Mouse (Mus musculus) limb, embryonic 10.5 days (tissue): ENCODE data around the gene Myzap. TPM values are rescaled to one million over a fixed set of nuclear protein-coding genes. Genes with fewer than 3 reads are reported as not detected.

Experiments
- DNase-seq: peaks from one replicate; pipeline ENCODE4 v3.0.0-alpha.2; 2017; ENCODE audit warnings: low spot score
- H3K27ac ChIP-seq: fragments of 300-500 bp; sonication (generic); 2 replicates; pipeline ENCODE4 v1.5.1; 2016; ENCODE audit warnings: mild to moderate bottlenecking
- H3K27me3 ChIP-seq: fragments of 300-500 bp; sonication (generic); 2 replicates; pipeline ENCODE4 v1.6.1; 2016; ENCODE audit warnings: low read depth, mild to moderate bottlenecking; ENCODE audit not compliant: poor library complexity, severe bottlenecking
- H3K36me3 ChIP-seq: fragments of 300-500 bp; sonication (generic); 2 replicates; pipeline ENCODE4 v1.6.1; 2016; ENCODE audit warnings: mild to moderate bottlenecking, moderate library complexity
- H3K4me1 ChIP-seq: fragments of 300-500 bp; sonication (generic); 2 replicates; pipeline ENCODE4 v1.6.1; 2016
- H3K4me3 ChIP-seq: fragments of 300-500 bp; sonication (generic); 2 replicates; pipeline ENCODE4 v1.5.1; 2016; ENCODE audit warnings: mild to moderate bottlenecking, moderate library complexity
- H3K9me3 ChIP-seq: fragments of 300-500 bp; sonication (generic); replicated peaks from 2 replicates; pipeline ENCODE4 v1.6.1; 2016; ENCODE audit warnings: mild to moderate bottlenecking
- WGBS: fragments of 180-500 bp; shearing (Covaris S2); methylation state at CpG from one replicate; pipeline ENCODE4 v1.1.7; 2016; 5-methylcytosine and 5-hydroxymethylcytosine counted together
- polyA plus RNA-seq: library from polyadenylated mRNA; unstranded; fragments of >200 nt; fragmentation: Nextera tagmentation; extraction: Ambion mirVana; gene quantifications from 2 replicates; pipeline ENCODE4 v1.2.1, GENCODE M21; 2016

The Myzap gene
- polyA plus RNA-seq: 4.7 and 5.8 TPM in 2 replicates

GRCm38 (mm10) chr9:71591938-71592548 lies at the start of gene Myzap:
Gene Myzap, minus strand, starts transcription at chr9:71592360.
- H3K27me3 ChIP-seq: peaks cover 25% of the 10 kb centered on the region
- WGBS: 2% methylated on average over 29 of the region's 29 CpGs
- no peaks in the 10 kb centered on the region for H3K9me3 ChIP-seq
- peak within 1 kb of the TSS; percentile 66; the same call in 1 of the 2 replicates for H3K27ac ChIP-seq
- peaks cover 20% of the 10 kb centered on the region for H3K4me1 ChIP-seq
- peak; percentile 80 for DNase-seq
- H3K36me3 ChIP-seq: no peaks in the 10 kb centered on the region
- peak within 1 kb of the TSS; percentile 63 for H3K4me3 ChIP-seq

GRCm38 (mm10) chr9:71640361-71640927 lies 48.3 kb upstream of the Myzap start:
- no peak for DNase-seq
- 91% methylated on average over 4 of the region's 4 CpGs for WGBS
- H3K4me3 ChIP-seq: no peak overlapping the region
- H3K27me3 ChIP-seq: no peaks in the 10 kb centered on the region
- peaks cover 9% of the 10 kb centered on the region; the same call in 1 of the 2 replicates for H3K4me1 ChIP-seq
- H3K27ac ChIP-seq: no peak overlapping the region
- no peaks in the 10 kb centered on the region for H3K9me3 ChIP-seq
- peaks cover 5% of the 10 kb centered on the region for H3K36me3 ChIP-seq

GRCm38 (mm10) chr9:71638198-71638597 lies 46.0 kb upstream of the Myzap start:
- H3K36me3 ChIP-seq: no peaks in the 10 kb centered on the region
- no peak for DNase-seq
- no peaks in the 10 kb centered on the region for H3K9me3 ChIP-seq
- peaks cover 5% of the 10 kb centered on the region; the same call in 1 of the 2 replicates for H3K4me1 ChIP-seq
- H3K4me3 ChIP-seq: no peak overlapping the region
- WGBS: 83% methylated on average over 11 of the region's 11 CpGs
- H3K27me3 ChIP-seq: no peaks in the 10 kb centered on the region
- H3K27ac ChIP-seq: no peak overlapping the region

GRCm38 (mm10) chr9:71636854-71637253 lies 44.7 kb upstream of the Myzap start:
- DNase-seq: no peak
- H3K4me3 ChIP-seq: no peak overlapping the region
- H3K27me3 ChIP-seq: no peaks in the 10 kb centered on the region
- peaks cover 5% of the 10 kb centered on the region; the same call in 1 of the 2 replicates for H3K4me1 ChIP-seq
- H3K27ac ChIP-seq: no peak overlapping the region
- WGBS: 93% methylated on average over 1 of the region's 1 CpGs
- H3K9me3 ChIP-seq: no peaks in the 10 kb centered on the region
- no peaks in the 10 kb centered on the region for H3K36me3 ChIP-seq

- Histone ChIP-seq H3K4me1 (peaks cover 5% of the 10 kb centered on the region; the same call in 1 of the 2 replicates), H3K27me3 (no peaks in the 10 kb centered on the region), H3K4me3 (no peak overlapping the region), H3K36me3 (peaks cover 8% of the 10 kb centered on the region), H3K9me3 (no peaks in the 10 kb centered on the region), H3K27ac (no peak overlapping the region)
- no peak for DNase-seq
- 76% methylated on average over 1 of the region's 1 CpGs for WGBS
These were observed 43.5 kb upstream of the Myzap start for GRCm38 (mm10) chr9:71635627-71636026.

- H3K9me3 ChIP-seq: no peaks in the 10 kb centered on the region
- peaks cover 15% of the 10 kb centered on the region for H3K36me3 ChIP-seq
- DNase-seq: no peak
- WGBS: 81% methylated on average over 2 of the region's 2 CpGs
- H3K4me1 ChIP-seq: peaks cover 5% of the 10 kb centered on the region; the same call in 1 of the 2 replicates
- no peak overlapping the region for H3K27ac ChIP-seq
- H3K27me3 ChIP-seq: no peaks in the 10 kb centered on the region
- H3K4me3 ChIP-seq: no peak overlapping the region
These were observed 42.8 kb upstream of the Myzap start for GRCm38 (mm10) chr9:71634916-71635315.

GRCm38 (mm10) chr9:71628921-71629320 lies 36.8 kb upstream of the Myzap start:
- Histone ChIP-seq H3K9me3 (no peaks in the 10 kb centered on the region), H3K4me3 (no peak overlapping the region), H3K36me3 (peaks cover 15% of the 10 kb centered on the region), H3K27me3 (no peaks in the 10 kb centered on the region), H3K4me1 (peaks cover 7% of the 10 kb centered on the region), H3K27ac (no peak overlapping the region)
- WGBS: 83% methylated on average over 6 of the region's 6 CpGs
- no peak for DNase-seq

- H3K4me3 ChIP-seq: no peak overlapping the region
- H3K9me3 ChIP-seq: no peaks in the 10 kb centered on the region
- H3K27ac ChIP-seq: no peak overlapping the region
- no peaks in the 10 kb centered on the region for H3K27me3 ChIP-seq
- WGBS: 88% methylated on average over 6 of the region's 6 CpGs
- peaks cover 7% of the 10 kb centered on the region for H3K4me1 ChIP-seq
- peaks cover 15% of the 10 kb centered on the region for H3K36me3 ChIP-seq
- no peak for DNase-seq
These were observed 36.1 kb upstream of the Myzap start for GRCm38 (mm10) chr9:71628286-71628685.

- no peaks in the 10 kb centered on the region for H3K9me3 ChIP-seq
- DNase-seq: no peak
- H3K4me1 ChIP-seq: peaks cover 7% of the 10 kb centered on the region
- H3K4me3 ChIP-seq: no peak overlapping the region
- peaks cover 10% of the 10 kb centered on the region; the same call in 1 of the 2 replicates for H3K36me3 ChIP-seq
- no peaks in the 10 kb centered on the region for H3K27me3 ChIP-seq
- H3K27ac ChIP-seq: no peak overlapping the region; the same call in 1 of the 2 replicates
- 82% methylated on average over 6 of the region's 6 CpGs for WGBS
These were observed 33.8 kb upstream of the Myzap start for GRCm38 (mm10) chr9:71625961-71626360.

GRCm38 (mm10) chr9:71624793-71625495 lies 32.8 kb upstream of the Myzap start:
- Histone ChIP-seq H3K4me3 (no peak overlapping the region), H3K36me3 (no peaks in the 10 kb centered on the region; the same call in 1 of the 2 replicates), H3K27me3 (no peaks in the 10 kb centered on the region), H3K9me3 (no peaks in the 10 kb centered on the region), H3K27ac (no peak overlapping the region), H3K4me1 (peaks cover 7% of the 10 kb centered on the region)
- DNase-seq: peak; percentile 68
- 58% methylated on average over 10 of the region's 10 CpGs for WGBS

- Histone ChIP-seq H3K36me3 (no peaks in the 10 kb centered on the region), H3K27me3 (no peaks in the 10 kb centered on the region), H3K27ac (no peak overlapping the region), H3K4me1 (peaks cover 7% of the 10 kb centered on the region), H3K9me3 (no peaks in the 10 kb centered on the region), H3K4me3 (no peak overlapping the region)
- DNase-seq: peak; percentile 50
- WGBS: 45% methylated on average over 4 of the region's 4 CpGs
These were observed 31.9 kb upstream of the Myzap start for GRCm38 (mm10) chr9:71623871-71624569.

GRCm38 (mm10) chr9:71622593-71622992 lies 30.4 kb upstream of the Myzap start:
- Histone ChIP-seq H3K9me3 (no peaks in the 10 kb centered on the region), H3K27ac (no peak overlapping the region), H3K4me1 (peaks cover 7% of the 10 kb centered on the region), H3K36me3 (no peaks in the 10 kb centered on the region), H3K27me3 (no peaks in the 10 kb centered on the region), H3K4me3 (no peak overlapping the region)
- DNase-seq: peak; percentile 24
- 86% methylated on average over 3 of the region's 3 CpGs for WGBS
